Mouse (Mus musculus) lung, postnatal 0 days (tissue): ENCODE measurements around the gene Jmjd8.

Source experiments
- CTCF ChIP-seq: IDR thresholded peaks from 2 replicates; pipeline ENCODE4 v1.5.1; 2016; ENCODE audit warnings: antibody characterized with exemption, mild to moderate bottlenecking
- EP300 ChIP-seq: IDR thresholded peaks from 2 replicates; pipeline ENCODE4 v1.6.1; 2016; ENCODE audit warnings: antibody characterized with exemption, mild to moderate bottlenecking, control low read depth

- TF ChIP-seq CTCF (no peak), EP300 (no peak)
These were observed 7.1 kb downstream of the Jmjd8 start for GRCm38 (mm10) chr17:25835816-25836215.
